Mouse (Mus musculus): ENCODE measurements around the gene Sgsm1. TPM values are rescaled to one million over a fixed set of nuclear protein-coding genes. Genes with fewer than 3 reads are reported as not detected.

The Sgsm1 gene
- polyA plus RNA-seq, 1 experiment: not detected

DNA sequence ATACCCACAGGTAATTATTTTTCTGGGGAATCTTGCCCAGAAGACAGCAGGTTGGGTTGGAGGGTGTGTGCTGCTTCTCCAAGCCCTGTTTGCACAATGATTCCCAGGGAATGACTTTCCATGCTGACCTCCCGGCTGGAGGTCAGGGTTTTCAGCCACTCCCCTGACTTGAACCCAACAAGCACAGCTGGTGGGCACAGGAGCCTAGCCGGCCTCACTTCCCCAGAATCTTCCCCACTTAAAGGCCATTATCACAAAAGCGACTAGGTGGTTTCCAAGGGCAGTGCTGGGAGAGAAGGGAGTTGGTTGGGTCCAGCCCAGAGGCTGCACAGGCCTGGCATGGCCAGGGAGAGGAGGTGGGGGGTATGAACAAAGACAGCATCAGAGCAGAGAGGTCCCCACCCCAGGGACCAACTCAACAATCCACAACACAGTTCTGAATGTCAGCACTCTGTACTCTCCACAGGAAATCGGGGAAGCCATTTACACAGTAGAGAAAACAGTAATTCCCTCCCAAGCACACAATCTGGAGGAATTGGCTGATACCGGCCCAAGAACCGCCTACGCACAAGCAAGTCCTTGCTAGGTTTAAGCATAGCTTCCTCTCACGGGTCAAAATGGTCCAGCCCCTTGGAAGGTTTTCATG is 111.3 kb downstream of the Sgsm1 start:
- Histone ChIP-seq H3K27ac (ENCODE audit: insufficient read depth, low read depth, low read length) (no peak overlapping the region), H3K4me1 (ENCODE audit: control insufficient read depth, insufficient read depth, low read length) (no peaks in the 10 kb centered on the region), H3K4me3 (ENCODE audit: insufficient read depth, low read length) (no peak overlapping the region)
- TF ChIP-seq POLR2A (IDR thresholded peaks at IDR 0.05; ENCODE audit: borderline replicate concordance, low read depth, low read length) (no peak), CTCF (IDR thresholded peaks at IDR 0.05; ENCODE audit: low read depth, low read length) (no peak)

DNA sequence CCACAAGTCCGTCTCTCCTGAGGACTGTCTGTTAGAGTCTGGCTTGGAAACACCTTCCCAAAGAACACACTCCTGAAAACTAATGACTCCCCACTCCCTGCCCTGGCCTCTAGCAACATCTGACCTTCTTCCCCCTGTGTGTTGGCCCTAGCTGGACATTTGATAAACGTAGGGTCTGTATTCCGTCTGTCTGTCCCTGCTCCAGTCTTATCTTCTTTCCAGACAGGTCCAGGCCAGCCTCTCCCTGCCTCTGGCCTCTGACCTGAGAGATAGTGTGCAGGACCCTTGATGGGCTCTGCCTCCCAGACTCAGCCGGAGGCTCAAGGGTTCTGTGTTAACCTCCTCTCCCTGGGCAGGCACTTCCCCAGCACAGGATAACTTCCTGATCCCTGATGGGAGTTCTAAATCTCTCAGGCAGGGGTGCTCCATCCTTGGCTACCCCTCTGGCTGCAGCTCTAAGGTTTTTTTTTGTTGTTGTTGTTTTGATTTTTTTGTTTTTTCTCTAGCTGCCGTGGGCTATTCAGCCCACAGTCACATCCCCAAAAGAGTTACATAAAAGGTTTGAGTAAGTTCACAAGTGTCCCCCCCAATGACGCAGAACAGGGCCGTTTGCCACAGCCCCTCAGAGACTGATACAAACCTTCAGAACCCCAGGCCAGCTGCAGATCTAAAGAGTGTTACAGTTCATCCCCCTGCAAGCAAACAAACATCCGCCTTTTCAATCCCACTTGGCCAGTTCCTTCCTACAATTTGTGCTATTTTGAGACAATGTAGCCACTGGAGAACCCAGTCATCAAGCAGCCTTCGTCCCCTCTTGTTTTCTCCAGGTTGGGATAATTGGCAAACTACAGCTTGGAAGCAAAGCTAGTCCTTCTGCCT is 113.4 kb downstream of the Sgsm1 start:
- H3K4me3 ChIP-seq (ENCODE audit: insufficient read depth, low read length): no peak overlapping the region
- H3K27ac ChIP-seq (ENCODE audit: insufficient read depth, low read depth, low read length): no peak overlapping the region
- H3K4me1 ChIP-seq (ENCODE audit: control insufficient read depth, insufficient read depth, low read length): no peaks in the 10 kb centered on the region
- TF ChIP-seq CTCF (IDR thresholded peaks at IDR 0.05; ENCODE audit: low read depth, low read length) (no peak), POLR2A (IDR thresholded peaks at IDR 0.05; ENCODE audit: borderline replicate concordance, low read depth, low read length) (no peak)

DNA sequence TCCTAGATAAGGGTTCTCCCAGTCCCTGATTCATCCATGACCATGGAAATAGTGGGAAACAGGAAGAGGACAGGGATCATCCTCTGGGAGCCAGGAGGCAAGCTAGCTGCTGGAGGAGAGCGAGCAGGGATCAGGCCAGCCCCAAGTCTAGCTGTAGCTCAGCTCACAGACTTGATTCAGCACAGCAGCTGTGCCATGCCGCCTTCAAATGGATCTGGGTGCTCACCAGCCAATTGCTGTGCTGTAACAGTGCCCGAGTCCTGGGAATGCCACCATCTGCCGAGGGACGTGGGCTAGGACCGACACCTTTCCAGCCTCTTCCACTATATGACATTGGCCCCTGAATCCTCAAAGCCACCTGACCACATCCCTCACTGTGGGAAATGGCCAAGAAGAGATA is 114.7 kb downstream of the Sgsm1 start:
- H3K27ac ChIP-seq (ENCODE audit: insufficient read depth, low read depth, low read length): no peak overlapping the region
- TF ChIP-seq POLR2A (IDR thresholded peaks at IDR 0.05; ENCODE audit: borderline replicate concordance, low read depth, low read length) (no peak), CTCF (IDR thresholded peaks at IDR 0.05; ENCODE audit: low read depth, low read length) (no peak)
- no peak overlapping the region for H3K4me3 ChIP-seq (ENCODE audit: insufficient read depth, low read length)
- no peaks in the 10 kb centered on the region for H3K4me1 ChIP-seq (ENCODE audit: control insufficient read depth, insufficient read depth, low read length)

DNA sequence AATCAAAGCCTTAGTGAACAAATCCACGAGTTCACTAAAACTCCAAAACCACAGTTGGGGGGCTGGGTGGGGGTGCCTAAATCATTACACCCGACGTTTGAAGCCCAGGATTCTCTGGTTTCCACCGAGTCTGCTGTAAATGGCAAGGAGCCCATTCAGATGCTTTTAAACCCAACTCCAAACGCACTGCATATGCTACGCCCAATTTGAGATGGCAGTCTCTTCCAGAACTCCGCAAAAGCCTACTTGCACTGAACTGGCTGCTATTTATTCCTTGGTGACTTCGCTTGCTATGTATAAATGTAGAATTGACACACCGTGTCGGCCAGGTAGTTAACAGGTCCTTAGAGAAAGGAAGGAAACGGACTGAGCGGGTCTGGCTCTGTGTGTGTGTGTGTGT is 115.1 kb downstream of the Sgsm1 start:
- Histone ChIP-seq H3K27ac (ENCODE audit: insufficient read depth, low read depth, low read length) (no peak overlapping the region), H3K4me1 (ENCODE audit: control insufficient read depth, insufficient read depth, low read length) (no peaks in the 10 kb centered on the region), H3K4me3 (ENCODE audit: insufficient read depth, low read length) (no peak overlapping the region)
- TF ChIP-seq POLR2A (IDR thresholded peaks at IDR 0.05; ENCODE audit: borderline replicate concordance, low read depth, low read length) (no peak), CTCF (IDR thresholded peaks at IDR 0.05; ENCODE audit: low read depth, low read length) (no peak)

DNA sequence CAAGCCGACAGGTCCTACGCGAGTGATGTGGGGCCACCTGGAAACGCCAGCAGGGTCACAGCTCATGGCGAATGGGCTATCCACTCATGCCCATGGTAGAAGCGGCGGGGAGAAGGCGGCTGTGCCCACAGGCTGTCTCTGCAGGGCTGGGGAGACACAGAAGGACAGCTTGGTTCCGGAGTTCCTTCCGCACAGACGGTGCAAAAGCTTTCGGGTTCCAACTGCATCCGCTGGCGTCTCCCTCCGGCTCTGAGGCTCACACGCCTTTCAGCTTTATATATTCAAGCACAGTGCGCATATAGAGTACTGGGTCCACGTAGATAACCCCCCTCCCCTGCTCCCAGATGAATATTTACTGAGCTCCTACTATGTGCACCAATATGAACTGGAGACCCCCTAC is 116.8 kb downstream of the Sgsm1 start:
- no peak overlapping the region for H3K4me3 ChIP-seq (ENCODE audit: insufficient read depth, low read length)
- no peak for TF ChIP-seq POLR2A (IDR thresholded peaks at IDR 0.05; ENCODE audit: borderline replicate concordance, low read depth, low read length)
- TF ChIP-seq CTCF (IDR thresholded peaks at IDR 0.05; ENCODE audit: low read depth, low read length): no peak
- H3K4me1 ChIP-seq (ENCODE audit: control insufficient read depth, insufficient read depth, low read length): no peaks in the 10 kb centered on the region
- H3K27ac ChIP-seq (ENCODE audit: insufficient read depth, low read depth, low read length): no peak overlapping the region

Other genes starting within 250 kb of the Sgsm1 start
- not detected in 2 replicates for gene Crybb2, start 240.7 kb downstream of the Sgsm1 start, polyA plus RNA-seq (2012; ENCODE audit: insufficient read depth, insufficient read length, missing spikeins)
- gene Crybb3, start 229.2 kb downstream of the Sgsm1 start, polyA plus RNA-seq (2012; ENCODE audit: insufficient read depth, insufficient read length, missing spikeins): not detected in 2 replicates
- 5.7 and 5.9 TPM in 2 replicates for gene 2900026A02Rik, start 89.5 kb downstream of the Sgsm1 start, polyA plus RNA-seq (2012; ENCODE audit: insufficient read depth, insufficient read length, missing spikeins)
- not detected in 2 replicates for gene Tmem211, start 83.9 kb downstream of the Sgsm1 start, polyA plus RNA-seq (2012; ENCODE audit: insufficient read depth, insufficient read length, missing spikeins)
- gene Aym1, start 46.5 kb upstream of the Sgsm1 start, polyA plus RNA-seq (2012; ENCODE audit: insufficient read depth, insufficient read length, missing spikeins): not detected in 2 replicates
- not detected in 2 replicates for gene Wscd2, start 179.5 kb upstream of the Sgsm1 start, polyA plus RNA-seq (2012; ENCODE audit: insufficient read depth, insufficient read length, missing spikeins)